Mouse (Mus musculus): ENCODE results near the gene Fam118a. TPM values are rescaled to one million over a fixed set of nuclear protein-coding genes. Genes with fewer than 3 reads are reported as not detected.
A peak's percentile ranks its signal among the peaks of the same experiment; 100 is the strongest.
"Not testable (repeated sequence)": the region's sequence is repeated elsewhere in the genome, so short reads cannot be mapped to it uniquely, and the experiment has no call there.

Gene Fam118a
- total RNA-seq, 2 experiments from 2014 or later = 7.9 TPM

DNA sequence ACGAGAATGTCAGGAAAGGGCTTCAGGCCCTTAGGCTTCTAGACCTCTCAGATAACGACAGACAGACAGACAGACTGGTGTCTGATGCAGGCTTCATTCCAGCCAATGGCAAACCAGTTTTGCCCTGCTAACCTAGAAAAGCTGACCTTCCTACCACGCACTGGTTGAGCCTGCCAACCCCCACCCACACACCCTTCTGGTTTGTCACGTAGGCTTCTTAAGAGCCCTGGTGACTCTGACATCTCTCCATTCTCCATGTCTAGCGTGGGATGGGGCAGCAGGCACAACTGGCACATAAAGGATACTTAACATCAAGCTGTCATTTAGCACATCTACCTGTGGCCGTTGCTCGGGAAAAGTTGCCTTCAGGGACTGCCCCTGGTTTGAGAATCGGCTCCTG lies 19.1 kb upstream of the Fam118a start:
- intact Hi-C loops (cut with DNase I) = loop anchor here (10.0 kb wide), 1 partner anchor 235 kb away; no protein-coding TSS in a partner anchor

DNA sequence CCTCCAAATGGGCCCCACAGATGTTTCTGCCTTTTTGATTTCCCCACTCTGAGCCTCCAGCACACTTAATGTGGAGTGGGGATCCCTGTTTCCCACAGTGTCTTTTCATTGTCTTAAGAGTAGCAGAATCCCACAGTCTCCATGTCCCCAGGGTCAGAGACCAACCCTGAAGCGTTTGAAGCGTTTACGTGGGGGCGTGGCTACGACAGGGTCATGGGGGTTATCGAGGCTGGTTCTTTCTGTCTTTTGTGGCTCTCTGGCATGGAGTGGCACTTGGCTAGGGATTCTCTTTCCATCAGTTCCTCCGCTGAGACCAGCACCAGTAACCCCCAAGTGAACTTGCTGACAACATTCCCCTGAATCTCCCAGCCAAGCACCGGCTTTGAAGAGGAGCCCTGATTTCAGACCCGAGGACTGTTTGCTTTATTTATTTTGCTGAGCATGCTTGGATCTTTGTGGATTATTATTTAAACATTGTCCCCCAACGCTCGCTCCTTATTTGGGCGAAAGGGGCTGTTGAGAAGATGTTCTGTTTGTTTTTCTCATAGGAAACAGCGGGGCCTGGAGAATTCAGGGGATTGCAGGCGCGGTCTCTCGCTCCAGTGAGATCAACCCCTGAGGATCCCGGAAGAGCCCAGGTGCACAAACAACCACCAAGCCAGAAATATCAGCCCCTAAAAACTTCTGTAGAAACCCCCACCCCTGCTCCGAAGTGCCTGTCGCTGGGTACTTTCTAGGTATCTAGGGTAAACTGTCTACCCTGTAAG lies 16.7 kb upstream of the Fam118a start:
- no peak for DNase-seq
- intact Hi-C loops (cut with DNase I) = no loop called here

More for the DNA sequence above, 19.1 kb upstream of the Fam118a start:
- no peak for DNase-seq

DNA sequence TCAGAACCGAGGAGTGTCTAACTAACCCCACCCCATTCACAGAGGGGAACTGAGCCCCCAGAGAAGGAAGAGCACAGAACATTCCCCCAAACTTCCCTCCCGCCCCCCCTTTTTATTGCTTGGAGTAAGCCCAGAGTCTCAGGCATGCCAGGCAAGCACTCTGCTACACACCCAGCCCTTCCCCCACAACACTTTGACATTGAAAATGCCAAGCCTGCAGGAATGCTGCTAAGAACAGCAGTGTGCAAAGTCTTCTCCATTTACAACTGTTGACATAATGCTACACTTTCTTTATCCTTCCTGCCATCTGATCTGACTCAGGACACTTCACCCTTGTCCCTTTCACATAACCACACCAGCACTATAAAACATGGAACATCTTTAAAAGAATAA lies 16.1 kb upstream of the Fam118a start:
- peak in 1 of 2 experiments; percentile 36 for DNase-seq
- intact Hi-C loops (cut with DNase I) = no loop called here

DNA sequence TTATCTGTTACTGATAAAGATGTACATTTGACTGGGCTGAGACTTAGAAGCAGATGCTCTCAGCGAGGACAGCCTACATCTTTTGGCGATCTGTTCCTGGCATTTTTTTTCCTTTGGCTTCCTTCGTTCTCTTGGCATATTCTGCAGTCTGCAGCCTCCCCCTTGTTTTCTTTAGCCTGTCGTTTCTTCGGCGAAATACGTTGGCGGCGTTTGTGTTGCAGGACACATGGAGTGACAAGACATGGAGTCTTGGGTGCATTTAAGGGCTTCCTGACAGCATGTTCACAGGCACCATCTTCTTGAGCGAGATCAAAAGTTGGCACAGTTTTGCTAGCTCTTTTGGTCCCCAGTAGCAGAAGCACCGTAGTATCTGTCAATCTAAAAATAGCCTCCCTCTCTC lies 13.0 kb upstream of the Fam118a start:
- intact Hi-C loops (cut with DNase I) = no loop called here

DNA sequence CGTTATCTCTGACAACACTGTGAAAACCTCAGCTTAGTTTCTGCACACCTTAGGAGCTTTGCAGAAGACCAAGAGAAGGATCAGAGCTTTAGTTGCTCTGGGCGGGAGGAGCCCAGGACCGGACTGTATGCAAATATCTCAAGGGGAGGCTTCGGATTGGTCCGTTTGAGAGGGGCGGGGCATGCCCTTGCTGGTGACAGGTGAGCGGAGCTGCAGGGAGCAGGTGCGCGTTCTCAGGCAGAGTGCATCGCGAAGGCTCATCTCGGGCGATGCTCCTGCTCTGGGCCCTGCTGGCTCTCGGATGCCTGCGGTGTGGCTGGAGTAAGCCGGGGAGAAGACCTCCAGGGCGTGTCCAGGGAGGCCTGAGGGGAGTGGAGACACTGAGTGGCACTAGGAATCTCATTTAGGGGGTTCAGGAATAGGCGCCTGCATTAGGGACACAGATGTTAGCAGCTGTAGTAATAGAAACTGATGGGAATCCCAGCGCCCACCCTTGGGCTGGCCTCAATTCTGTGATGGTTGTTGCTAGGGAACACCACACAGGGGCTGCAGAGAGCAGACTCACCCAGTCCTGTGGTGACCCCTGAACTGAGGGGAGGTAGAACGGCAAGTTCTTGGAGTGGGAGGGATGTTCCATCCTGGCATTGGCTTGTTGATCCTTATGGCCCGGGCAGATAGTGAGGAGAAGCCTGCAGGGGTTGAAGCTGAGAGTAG lies 11.6 kb upstream of the Fam118a start, which contains the start of gene Upk3a:
TSS of gene Upk3a (plus strand) at position 191 of the 714 bp plus-strand sequence.
- no peak for DNase-seq
- intact Hi-C loops (cut with DNase I) = no loop called here

More for the DNA sequence above, 13.0 kb upstream of the Fam118a start:
- no peak for DNase-seq

DNA sequence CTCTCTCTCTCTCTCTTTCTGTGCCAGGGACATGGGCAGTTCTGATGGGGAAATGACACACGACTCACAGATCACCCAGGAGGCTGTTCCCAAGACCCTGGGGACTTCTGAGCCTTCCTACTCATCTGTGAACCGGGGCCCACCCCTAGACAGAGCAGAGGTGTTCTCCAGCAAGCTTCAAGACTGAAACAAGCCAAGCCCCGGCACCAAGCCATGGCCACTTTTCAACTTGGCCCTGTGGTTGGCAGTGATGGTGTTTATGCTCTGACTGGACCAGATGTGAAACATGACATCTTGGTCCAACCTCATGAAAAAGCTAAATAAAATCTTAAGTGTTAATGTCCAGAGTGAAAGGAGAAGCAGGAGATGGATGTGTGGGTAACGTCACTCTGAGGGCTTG lies 6.5 kb upstream of the Fam118a start:
- peak; percentile 34 to 36 for DNase-seq
- intact Hi-C loops (cut with DNase I) = no loop called here

DNA sequence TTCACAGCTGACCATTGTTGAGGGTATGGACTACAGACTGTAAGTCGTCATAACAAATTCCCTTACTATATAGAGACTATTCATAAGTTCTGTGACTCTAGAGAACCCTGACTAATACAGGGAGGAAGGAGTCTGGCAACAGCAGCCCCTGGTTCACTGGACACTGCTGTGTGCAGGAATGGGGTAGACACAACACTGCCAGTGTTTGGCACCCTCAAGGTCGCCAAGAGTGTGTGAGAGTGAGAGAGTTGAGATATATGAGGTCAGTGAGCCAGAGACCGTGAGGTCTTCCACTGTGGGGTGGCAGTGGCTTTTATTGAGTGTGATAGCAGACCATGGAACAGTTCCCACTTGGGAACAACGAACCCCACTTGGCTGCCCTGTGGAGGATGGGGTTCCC lies 2.6 kb upstream of the Fam118a start:
- intact Hi-C loops (cut with DNase I) = no loop called here
- no peak for DNase-seq

DNA sequence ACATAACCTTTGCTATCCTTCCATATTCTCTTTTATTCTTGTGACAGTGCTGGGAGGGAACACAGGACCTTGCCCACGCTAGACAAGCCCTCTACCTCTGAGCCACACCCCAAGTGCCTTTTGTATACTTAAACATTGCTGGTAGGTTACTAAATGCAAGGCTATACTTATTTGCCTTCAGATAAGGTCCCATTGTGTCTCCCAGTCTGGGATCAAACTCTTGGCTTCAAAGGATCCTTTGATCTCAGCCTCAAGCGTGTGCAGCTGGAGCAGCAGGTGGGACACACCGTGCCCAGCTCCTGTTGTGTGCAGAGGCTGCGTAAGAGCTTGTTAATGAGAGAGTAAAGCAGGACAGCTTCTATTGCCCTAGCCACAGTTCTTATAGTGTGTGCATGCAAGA lies 1.0 kb upstream of the Fam118a start:
- intact Hi-C loops (cut with DNase I) = no loop called here
- no peak for DNase-seq

DNA sequence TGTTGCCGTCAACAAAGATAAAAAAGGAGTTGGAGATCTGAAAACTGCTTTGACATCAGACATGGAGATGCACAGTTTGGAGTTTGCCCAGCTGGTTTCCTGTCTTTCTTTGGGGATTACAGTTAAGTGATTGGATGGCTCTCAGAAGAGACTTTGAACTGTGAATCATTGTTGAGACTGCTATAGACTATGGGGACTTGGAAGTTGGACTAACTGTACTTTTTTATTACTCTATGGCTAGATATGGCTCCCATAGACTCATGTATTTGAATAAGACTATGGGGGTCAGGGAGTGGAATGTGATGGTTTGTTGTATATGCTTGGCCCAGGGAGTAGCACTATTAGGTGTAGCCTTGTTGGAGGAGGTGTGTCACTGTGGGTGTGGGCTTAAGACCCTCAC lies 1.9 kb downstream of the Fam118a start:
- DNase-seq; intact Hi-C loops (cut with DNase I): not testable (repeated sequence)

DNA sequence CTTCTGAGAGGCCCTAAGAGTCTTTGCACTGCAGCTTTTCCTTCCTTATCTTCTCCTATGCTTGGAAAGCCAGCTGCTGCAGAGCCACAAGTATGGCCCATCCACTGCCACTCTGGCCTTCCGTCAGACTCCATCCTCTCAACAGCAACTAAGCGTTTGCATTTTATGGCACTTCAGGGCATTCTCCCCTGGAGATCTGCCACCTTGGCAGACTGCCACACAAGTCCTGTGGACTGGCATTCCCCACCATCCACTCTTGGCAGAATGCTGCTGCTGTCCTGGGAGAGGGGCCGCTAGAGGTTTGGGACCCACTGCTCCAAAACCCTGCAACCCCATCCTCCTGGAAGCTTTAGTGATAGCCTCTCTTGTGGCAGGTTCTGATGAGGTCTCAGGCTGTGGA lies 3.1 kb downstream of the Fam118a start:
- intact Hi-C loops (cut with DNase I) = no loop called here
- DNase-seq = no peak

DNA sequence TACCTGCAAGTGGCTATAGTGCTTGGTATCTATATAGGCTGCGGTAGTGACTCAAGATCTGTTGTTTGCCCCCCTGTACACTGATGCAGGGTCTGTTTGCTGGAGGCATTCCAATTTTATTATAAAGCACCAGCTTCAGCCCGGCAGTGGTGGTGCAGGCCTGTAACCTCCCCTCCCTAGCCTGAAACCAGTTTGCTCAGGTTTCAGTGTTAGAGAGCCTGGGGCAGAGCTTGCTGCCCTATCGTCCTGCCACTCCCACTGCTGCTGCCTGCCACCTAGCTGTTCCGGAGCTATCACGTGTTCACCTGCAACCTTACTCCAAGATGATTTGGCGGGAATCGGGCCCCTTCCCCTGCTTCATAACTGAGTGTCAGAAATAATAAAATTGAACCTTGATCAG lies 5.2 kb downstream of the Fam118a start:
- intact Hi-C loops (cut with DNase I); DNase-seq: not testable (repeated sequence)

DNA sequence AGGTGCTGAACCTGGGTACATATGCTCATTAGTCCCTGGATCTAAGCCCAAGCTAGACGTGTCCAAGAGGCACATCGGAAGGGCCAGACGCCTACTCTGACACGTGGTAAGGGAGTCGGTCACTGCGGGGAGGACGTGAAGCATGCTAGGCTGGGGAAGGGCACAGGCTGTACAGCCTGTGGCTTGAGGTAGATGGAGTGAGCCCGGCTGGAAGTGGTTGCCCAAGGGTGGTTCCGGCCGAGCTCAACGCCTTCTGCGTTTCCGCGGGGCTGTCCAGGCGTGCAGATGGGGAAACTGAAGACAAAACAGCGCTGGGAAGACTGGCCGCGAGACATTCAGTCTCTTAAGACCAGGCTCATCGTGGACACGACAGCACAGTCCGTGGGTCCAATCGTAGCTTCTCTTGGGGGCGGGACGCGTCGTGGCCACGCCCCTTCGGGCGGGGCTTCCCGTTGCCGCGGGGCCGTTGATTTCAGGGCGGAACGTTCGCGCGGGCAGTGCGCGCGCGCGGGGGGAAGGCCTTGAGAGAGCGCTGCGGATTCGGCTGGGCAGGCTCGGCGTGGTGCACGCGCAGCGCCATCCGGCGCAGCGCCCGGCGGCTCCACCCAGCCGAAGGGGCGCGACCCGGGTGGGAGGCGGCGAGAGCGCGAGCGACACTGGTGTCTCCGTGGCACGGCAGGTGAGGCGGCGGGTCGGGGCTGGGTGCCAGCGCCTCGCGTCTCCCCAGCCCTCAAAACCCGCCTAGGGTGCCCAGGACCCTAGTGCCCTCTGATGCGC lies 8.0 kb downstream of the Fam118a start:
- DNase-seq = peak; percentile 99
- intact Hi-C loops (cut with DNase I) = no loop called here

DNA sequence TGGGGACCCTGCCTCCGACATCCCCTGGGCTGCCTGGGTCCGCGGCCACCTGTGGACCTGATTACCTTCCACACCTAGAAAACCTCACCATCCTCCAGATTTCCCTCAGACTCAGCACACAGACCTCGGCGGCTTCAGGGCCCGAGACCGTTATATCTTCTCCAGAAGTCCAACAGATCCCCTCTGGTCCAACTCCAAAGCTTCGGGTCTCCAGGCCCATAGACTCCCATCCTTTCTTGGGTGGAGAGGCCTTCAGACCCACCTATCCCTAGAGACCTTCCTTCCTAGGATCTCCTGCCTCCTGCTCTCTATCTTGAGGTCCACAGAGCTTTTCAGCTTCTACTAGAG lies 8.6 kb downstream of the Fam118a start:
- no peak for DNase-seq
- intact Hi-C loops (cut with DNase I) = no loop called here

DNA sequence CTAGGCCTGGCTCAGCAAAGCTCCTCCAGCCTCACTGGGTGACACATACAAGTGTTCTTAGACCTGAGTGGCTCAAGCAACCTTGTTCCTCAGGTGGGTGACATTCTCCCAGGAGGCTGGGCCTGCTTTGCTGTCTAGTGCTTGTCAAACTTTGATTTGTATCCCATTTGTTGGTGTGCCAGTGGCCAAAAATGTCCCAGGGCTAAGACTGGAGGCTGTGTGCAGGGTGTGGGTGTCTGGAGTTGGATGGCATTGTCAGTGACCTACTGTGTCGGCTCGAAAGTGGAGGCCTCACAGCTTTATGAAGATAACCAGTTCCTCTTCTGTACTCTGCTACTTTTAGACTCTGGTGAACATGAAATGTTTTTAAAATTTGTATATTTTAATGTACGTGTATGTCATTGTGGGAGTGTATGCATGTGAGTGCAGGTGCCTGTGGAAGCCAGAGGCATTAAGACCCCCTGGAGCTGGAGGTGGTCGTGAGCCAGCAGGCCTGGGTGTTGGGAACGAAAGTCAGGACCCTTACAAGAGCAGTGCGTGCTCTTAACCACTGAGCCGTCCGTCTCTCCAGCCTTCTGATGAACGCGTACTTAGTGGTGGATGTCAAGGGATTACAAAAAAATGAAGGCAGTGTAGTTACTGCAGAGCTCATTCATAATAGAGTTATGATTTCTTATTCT lies 12.9 kb downstream of the Fam118a start:
- intact Hi-C loops (cut with DNase I) = loop anchor here (1.0 kb wide), 1 partner anchor 41 kb away; no protein-coding TSS in a partner anchor
- no peak for DNase-seq

DNA sequence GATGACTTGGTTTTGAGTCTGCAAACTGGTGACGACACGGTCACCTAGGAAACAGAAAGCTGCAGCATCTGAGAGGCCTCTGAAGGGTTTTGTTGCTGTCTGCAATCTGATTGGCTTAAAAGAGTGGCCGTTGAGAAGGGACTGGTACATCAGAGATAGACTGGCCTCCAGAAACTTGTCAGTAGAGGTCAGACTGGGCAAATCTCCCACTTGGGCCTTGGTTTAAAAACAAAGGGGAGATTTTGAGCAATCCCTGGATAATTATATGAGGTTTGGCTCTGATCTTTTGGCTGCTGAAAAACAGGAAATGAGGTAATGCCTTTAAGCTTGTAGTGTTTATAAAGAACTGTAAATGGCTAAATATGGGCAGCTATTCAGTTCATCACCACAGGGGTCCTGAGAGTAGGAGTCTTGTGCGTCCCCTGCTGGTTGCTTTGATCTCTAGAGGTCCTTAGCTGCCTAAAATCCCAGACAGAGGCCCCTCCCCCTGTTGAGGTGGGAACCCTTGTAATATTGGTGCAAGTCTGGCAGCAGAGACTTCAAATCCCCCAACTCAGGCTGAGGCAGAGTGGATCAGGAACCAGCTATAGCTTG lies 13.7 kb downstream of the Fam118a start:
- intact Hi-C loops (cut with DNase I) = loop anchor here (1.0 kb wide), 1 partner anchor 42 kb away; no protein-coding TSS in a partner anchor
- peak; percentile 66 to 78 for DNase-seq

DNA sequence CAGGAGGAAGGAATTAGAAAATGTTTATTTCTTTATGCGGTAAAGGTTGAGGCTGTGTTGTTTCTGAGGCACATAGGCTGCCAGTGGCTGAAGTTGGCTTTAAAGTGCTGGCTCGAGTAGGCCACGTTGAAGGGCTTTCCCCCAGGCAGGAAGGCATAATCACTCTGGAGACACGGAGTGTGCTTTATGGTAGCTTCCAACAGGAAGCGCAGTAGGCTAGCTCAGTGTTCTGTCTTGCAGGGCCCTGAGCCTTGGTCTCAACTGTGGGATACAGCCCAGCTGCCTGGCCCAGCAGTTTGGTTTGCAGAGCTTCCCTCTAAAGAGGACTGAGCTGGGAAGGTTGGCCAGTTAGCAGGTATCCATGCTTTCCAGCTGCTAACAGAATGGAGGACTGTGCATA lies 14.4 kb downstream of the Fam118a start:
- intact Hi-C loops (cut with DNase I) = no loop called here

DNA sequence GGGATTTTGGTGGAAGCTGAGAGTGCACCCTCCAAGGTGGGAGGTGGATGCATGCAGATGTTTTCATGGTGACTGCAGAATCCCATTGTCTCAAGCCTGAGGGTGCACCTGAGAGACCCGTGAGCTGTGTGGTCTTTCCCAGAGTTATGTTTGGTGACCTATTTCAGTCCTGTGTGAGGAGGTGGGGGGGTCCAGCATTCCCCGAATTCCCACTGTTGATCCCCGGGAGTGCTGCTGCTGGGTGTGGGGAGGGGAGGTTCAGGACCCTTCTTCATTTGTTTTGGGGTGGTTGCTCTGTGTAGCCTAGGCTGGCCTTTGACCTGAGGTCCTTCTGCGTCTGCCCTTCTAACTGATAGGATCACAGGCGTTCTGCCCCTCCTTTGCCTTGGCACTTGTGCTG lies 15.0 kb downstream of the Fam118a start:
- intact Hi-C loops (cut with DNase I) = no loop called here
- DNase-seq = no peak

More for the DNA sequence above, 14.4 kb downstream of the Fam118a start:
- DNase-seq = peak in 1 of 2 experiments; percentile 24

DNA sequence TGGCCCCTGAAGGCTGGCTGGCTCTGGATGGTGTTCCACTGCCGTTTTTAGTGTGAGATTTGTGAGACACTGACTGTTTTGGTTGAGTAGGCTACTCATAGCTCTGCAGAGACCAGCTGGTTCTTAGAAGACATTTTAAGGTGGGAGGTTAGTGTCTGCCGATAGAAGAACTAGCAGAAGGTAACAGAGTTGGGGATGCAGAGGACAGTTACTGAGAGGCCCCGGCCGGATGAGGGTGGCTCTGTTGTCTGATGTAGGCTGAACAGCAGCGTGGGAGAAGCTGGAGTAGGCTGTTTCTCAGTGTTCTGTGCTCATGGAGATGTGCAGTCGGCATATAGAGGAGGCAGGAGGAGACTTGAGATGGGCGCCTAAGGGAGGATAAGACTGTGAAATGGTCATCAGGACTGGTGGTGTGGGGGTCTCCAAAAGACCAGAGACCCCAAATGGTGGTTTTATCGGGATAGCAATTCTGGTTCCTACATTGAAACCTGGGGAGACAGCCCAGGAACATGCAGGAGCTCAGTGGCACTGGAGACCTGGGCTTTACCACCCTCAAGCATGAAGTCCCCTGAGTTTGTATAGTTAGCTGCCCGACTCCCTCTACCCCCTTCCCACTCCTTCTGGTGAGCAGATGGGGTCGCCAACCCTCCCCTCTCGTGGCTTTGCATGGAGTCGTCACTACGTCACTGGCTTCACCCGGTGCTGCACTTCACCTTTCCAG lies 17.6 kb downstream of the Fam118a start:
- intact Hi-C loops (cut with DNase I) = no loop called here
- no peak for DNase-seq

DNA sequence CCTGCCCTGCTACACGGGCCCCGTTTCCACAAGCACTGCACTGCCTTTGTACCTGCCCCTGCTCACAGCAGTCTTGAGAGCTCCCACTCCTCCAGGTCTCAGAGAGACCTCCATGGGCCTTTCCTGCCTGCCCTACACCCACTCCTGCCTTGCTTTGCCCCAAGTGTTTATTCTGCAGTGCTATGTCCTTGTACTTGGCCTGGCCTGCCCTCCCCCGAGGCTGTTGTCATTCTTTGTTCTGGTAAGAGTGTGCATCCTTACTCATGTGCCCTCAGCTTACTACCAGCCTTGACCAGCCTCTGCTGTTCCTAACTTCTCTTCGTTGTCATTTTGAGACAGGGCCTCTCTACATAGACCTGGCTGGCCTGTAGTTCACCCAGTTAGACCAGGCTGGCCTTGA lies 19.1 kb downstream of the Fam118a start:
- no peak for DNase-seq
- intact Hi-C loops (cut with DNase I) = no loop called here
